Mouse (Mus musculus) c-Kit-positive CD71-positive TER-119-negative erythroid progenitor cells, embryonic 14.5 days (primary cell): Measurements from ENCODE around the gene Ydjc.

ENCODE experiments used
- DNase-seq: peaks from one replicate; pipeline ENCODE4 v3.0.0-alpha.2; 2013; ENCODE audit warnings: low read depth

Gene Ydjc

GRCm38 (mm10) chr16:17144339-17144738 lies at the start of gene Ydjc:
Gene Ydjc (plus strand): TSS chr16:17144621.
- no peak for DNase-seq

DNA sequence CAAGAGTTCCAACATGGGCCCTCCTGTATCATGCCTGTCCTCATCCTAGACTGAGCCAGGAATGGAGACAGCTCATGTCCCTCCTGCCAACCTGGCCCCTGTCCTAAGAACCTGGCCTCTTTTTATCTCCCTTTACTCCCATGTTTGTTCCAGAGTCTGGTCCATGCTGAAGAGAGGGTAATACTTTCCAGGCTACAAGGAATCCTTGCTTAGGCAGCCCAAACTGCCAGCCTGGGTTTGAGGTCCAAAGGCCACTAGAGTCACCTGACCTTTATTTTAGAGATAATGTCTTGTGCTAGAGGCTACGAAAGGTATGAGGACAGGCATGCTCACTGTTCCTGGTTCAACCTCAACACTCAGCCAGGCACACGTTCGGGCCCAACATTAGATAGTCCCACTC lies 47.5 kb upstream of the Ydjc start:
- DNase-seq, result no peak

GRCm38 (mm10) chr16:17102630-17103220 lies 41.7 kb upstream of the Ydjc start:
- no peak for DNase-seq

GRCm38 (mm10) chr16:17104600-17104999 lies 39.8 kb upstream of the Ydjc start:
- DNase-seq, result no peak

DNA sequence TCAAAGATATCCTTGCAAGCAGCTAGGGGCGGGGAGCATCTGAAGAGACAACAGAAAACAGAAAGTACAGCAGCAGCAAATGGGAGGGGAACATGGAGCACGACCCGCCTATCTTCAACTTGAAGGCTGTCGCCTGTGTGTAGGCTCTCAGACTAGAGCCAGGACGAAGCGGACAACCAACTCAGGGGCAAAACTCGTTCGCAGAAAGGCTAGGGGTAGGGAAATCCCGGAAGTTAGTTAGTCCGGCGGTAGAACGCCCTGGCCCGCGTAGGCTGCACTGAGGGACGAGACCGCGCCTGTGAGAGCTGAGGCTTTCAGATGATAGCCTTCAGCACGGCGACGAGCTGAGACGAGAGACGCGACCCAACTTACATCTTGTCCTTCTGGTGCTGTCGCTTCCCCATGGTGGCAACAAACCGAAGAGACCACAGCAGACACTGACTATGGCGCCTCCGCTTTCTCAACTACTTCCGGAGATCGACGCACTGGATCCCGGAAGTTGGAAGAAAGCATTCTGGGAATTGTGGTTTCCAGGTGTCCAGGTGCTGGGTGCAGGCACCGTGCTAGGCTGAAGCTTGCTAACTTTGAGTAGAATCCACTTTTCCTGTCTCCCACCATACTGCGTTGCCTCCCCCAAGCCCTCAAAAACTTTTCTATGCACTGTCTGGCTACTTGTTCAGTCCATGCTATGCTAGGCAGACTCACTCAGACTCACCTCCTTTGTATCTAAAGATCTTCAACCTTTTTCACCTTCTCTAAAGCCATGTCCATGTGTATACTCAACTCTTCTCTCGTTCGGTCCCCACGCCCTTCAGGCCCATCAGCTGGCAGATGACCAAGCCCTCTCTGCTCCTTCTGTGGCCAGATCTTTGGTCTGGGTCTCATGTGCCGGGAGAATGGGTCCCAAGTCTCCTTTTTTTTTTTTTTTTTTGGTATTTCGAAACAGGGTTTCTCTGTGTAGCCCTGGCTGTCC lies 33.4 kb upstream of the Ydjc start, which contains the start of gene Ppil2:
Gene Ppil2 (minus strand): TSS at position 487 of the 973 bp plus-strand sequence.
- peak; percentile 82 for DNase-seq

DNA sequence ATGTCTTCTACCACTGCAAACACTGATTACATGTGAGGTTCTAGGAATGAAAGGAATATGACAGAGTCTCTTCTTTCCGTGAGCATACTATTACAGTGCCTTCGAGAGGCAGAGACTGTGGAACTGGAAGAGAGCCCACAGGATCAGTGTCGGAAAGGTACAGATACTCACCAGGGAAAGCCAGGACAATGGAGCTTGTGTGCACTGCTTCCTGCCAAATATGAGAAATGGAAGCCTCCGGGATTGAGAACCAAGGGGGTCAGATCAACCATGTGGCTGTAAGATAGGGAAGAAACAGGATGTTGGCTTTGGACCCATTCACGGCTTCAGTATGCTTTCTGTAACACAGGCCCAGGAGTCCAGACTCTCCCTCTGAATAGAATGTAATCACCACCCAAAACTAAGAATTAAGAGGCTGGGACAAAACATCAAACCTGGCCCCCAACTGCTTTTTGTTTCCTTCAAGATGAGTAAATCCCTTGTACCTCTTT lies 27.1 kb upstream of the Ydjc start:
- DNase-seq, result no peak

DNA sequence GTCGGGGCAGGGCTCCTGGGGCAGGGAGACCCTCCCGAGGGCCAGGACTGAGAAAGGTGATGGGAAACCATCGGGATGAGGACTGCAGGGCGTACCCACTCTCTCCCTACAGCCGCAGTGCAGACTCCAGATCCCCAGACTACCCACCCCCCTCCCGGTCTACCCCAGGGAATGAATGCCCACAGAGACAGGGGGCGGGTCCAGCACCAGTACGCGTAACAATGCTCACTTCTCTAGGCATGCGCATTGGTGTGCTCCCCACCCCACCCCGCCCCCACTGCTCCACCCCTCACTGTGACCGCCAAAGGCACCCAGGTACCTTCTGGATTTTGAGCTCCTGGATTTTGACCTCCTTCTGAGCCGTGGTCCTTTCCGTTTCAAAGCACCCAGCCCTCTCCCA lies 22.9 kb upstream of the Ydjc start:
- no peak for DNase-seq

GRCm38 (mm10) chr16:17124119-17124870 lies 20.1 kb upstream of the Ydjc start:
- no peak for DNase-seq

GRCm38 (mm10) chr16:17124871-17125520 lies 19.4 kb upstream of the Ydjc start, which contains the start of gene 2610318N02Rik:
Gene 2610318N02Rik (minus strand): TSS chr16:17125167.
- peak; percentile 87 for DNase-seq

- DNase-seq, result no peak
These were observed 17.1 kb upstream of the Ydjc start for GRCm38 (mm10) chr16:17127292-17127691.

DNA sequence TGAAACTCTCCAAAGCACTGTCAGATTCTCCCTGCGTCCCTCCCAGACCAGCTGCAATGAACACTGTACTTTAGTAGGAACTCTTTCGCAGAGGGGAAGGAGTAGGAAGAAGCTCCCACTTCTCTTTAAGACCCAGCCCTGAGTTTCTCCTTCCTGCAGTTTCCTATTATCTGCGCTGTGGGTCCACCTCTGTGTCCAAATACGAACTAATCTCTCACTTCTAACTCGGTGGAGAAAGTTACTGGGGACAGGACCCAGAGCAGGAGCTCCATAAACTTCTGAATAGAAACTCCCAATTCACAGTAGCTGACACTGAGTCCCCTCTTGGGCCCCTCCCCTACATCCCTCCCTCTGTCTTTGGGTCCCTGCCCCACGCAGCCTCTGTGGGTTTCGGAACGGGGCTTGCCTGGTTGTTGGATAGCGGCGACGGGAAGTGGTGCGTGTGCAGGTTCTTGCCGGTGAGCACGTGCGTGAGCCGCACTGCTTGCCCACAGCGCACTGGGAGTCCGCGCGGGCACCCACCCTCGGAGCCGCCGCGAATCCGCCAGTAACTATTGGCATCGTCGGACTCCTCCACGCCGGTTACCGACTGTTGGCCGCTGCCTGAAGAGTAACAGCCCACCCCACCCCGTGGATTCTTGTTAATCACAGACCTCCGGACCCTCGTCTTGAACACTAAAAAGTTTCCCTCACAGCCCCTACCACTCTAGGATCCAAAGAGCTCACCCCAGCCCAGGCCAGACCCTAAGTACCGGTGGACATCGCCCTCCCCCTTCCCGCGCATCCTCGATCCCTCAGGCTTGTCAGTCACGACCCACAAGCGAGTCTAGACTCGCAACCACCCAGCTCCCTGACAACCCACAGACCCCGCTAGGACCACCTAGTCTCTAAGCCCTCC lies 13.0 kb upstream of the Ydjc start:
- no peak for DNase-seq

DNA sequence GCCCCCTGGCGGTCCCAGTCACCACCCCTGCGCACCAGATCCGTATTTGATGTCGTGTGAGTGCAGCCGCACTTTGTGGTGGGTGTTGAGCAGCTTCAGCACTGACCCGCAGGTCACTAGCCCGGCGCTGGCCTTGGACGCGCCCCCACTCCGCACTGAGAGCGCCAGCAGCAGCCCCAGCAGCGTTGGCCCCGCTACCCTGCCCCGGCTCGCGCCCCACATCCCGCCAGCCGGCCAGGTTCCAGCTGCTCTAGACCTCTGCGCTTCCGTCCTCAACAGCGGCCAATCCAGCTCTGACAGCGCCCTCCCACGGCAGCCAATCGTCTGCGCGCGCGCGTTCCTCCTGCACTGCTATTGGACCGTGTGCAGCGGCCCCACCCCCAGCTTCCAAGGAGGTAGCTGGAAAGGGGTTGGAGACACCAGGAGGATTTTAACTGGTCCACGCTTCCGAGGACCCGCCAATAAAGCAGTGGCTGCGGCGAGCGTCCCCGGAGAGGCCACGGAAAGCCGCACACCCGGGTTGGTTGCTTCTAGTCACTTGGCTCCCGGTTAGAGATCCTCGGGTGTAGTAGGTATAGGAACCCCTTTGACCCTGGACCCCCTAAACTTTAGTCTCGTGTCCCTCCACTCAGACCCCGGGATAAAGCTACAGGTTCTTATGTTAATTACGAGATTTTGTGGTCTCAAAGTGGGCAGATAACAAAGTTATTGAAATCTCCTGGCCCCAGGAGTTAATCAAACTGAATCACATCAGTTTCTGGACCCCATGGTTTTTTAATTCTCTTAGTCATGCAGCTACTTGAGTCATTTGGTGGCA lies 12.1 kb upstream of the Ydjc start, which contains the start of gene Sdf2l1:
Gene Sdf2l1 (minus strand): TSS at position 295 of the 817 bp plus-strand sequence.
- peak; percentile 97 for DNase-seq

DNA sequence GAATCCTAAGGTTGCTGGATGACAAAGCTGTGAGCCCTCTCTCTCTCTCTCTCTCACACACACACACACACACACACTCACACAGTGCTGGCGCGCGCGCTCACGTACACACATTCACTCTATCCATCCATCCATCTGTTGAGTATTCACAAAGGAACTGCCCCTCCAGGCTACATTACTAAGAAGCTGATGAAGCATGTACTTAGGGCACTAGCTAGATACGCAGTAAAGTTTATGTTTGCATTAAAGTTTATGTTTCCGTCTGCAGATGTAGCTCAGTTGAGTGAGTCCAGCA lies 11.6 kb upstream of the Ydjc start:
- DNase-seq, result no peak

- no peak for DNase-seq
These were observed 7.1 kb upstream of the Ydjc start for GRCm38 (mm10) chr16:17137355-17137754.

GRCm38 (mm10) chr16:17146772-17147235 lies 2.4 kb downstream of the Ydjc start, which contains the start of gene Ccdc116:
Gene Ccdc116 (minus strand): TSS chr16:17147229.
- DNase-seq, result peak; percentile 84

DNA sequence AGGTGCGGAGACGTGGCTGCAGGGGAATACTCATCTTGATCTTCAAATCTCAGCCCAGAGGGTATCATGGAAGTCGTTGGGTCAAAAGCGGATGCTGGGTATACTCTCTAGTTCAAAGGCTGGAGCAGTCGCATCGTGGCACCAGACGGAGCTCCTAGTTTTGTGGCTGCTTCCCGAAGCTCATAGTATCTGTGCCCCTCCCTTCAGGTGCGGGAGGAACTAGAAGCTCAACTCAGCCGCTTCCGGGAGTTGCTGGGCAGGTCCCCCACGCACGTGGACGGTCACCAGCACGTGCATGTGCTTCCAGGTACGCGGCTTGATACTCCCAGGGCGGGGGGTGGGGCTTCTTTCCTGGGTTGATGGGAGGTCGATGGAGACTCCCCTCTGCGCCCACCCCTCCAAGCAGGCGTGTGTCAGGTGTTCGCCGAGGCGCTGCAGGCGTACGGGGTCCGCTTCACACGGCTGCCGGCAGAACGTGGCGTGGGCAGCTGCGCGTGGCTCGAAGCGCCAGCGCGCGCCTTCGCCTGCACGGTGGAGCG lies 3.0 kb downstream of the Ydjc start:
- no peak for DNase-seq

DNA sequence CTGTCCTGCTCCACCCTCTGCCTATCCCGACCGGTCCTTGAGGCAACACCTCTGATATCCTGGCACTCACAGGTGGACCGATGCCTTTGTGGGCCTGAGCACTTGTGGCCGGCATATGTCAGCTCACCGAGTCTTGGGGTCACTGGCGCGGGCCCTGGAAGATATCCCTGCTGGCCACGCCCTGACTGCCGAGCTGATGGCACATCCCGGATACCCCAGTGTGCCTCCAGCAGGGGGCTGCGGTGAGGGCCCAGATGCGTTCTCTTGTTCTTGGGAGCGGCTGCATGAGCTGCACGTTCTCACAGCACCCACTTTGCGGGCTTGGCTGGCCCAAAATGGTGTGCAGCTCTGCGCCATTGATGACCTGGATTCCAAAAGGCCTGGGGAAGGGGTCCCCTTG lies 3.7 kb downstream of the Ydjc start:
- DNase-seq, result no peak

DNA sequence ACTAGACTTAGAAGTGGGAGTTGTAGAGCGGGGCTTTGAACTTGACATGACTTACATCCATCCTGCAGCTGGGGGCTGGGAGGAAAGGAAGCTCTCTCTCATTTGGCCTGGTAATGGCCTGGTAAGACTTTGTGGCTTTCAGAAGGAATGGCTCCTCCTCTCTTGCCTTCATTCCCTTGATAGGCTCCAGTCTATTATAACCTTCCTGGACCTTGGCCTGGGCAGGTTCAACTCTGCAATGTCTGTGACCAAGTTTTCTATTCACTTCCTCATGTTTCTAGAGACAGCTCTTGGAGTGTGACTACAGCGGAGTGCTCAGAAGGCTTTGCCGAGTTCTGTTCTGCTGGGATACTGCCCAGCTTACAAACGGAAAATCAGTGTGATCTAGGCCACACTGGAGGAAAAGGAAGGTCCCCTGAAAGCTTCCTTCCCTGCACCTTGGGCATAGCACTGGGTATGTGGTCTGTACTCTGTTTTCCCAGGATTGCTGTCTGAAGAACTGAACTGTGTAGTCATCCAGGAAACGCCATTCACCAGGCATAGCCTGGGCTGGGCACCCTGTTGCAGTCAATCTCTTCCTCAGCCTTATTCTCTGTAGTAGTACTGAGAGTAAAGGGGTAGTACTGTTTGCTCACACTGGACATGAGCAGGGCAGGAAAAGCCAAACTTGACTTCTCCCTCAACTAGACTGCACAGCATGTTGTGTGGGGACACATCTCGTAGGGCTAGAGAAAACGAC lies 6.3 kb downstream of the Ydjc start:
- no peak for DNase-seq

DNA sequence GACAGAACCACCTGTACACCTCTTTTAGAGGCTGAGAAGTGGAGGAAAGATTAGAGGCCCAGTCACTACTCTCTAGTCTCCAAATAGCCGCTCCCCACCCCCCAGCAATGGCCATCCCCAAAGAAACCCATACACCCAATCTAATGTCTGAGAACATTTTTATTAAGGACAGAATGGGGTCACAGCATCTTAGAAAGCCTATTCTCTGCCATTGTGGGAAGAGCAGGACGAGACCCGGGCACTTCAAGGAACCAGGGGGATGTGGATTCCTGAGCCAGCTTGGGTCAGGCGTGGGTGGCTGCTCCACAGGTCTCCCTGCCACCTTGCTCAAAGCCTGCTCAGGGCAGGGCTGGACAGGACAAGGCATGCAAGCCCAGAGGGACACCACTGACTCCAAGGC lies 7.5 kb downstream of the Ydjc start:
- no peak for DNase-seq
